In genomic region chr5:112254282-112254806, GRCm38 (mm10) we compare ENCODE assay signal across 8 mouse cellular contexts. TPM values are rescaled to one million over a fixed set of nuclear protein-coding genes. Genes with fewer than 3 reads are reported as not detected.
DNase-seq lines count a peak whose midpoint lies in the region; ATAC-seq and TF ChIP-seq lines count a peak whose summit lies in the region.
"Had no signal": no experiment of that assay in that cellular context is flagged by ENCODE, and none has a peak within 500 bp of the region (broad histone marks: within the 10 kb centered on the region; RNA-seq: fewer than 3 reads in every experiment).

No protein-coding gene starts in this region.

- peak overlapping the region; percentile 46 for H3K27ac ChIP-seq in midbrain, embryonic 10.5 days (replicated peaks)
- no peak overlapping the region for H3K27ac ChIP-seq in midbrain, embryonic 13.5 days
- peak overlapping the region; percentile 30; the same call in 1 of the 2 replicates for H3K27ac ChIP-seq in bone marrow, adult 2 months (ENCODE audit: control insufficient read depth, insufficient read depth, low read depth, low read length, poor library complexity)
- peak overlapping the region; percentile 69 for H3K27ac ChIP-seq in olfactory bulb, adult 2 months (ENCODE audit: insufficient read depth, low read depth, low read length)
- H3K27ac ChIP-seq: limb, embryonic 13.5 days had no signal

- peaks cover 19% of the 10 kb centered on the region for H3K4me1 ChIP-seq in midbrain, embryonic 10.5 days
- 0 out of 2 replicates have a peak, but pooled peaks cover 7% of the 10 kb centered on the region for H3K4me1 ChIP-seq in midbrain, embryonic 13.5 days (replicated peaks)
- peaks cover 22% of the 10 kb centered on the region for H3K4me1 ChIP-seq in bone marrow, adult 2 months (ENCODE audit: control insufficient read depth, insufficient read depth, low read length)
- H3K4me1 ChIP-seq in olfactory bulb, adult 2 months (ENCODE audit: control insufficient read depth, insufficient read depth, low read length): peaks cover 27% of the 10 kb centered on the region

- H3K9me3 ChIP-seq in midbrain, embryonic 10.5 days (replicated peaks): no peaks in the 10 kb centered on the region
- no peaks in the 10 kb centered on the region for H3K9me3 ChIP-seq in midbrain, embryonic 13.5 days
- H3K9me3 ChIP-seq: limb, embryonic 13.5 days had no signal

- H3K9ac ChIP-seq in midbrain, embryonic 13.5 days (replicated peaks): no peak overlapping the region
- H3K9ac ChIP-seq: limb, embryonic 13.5 days had no signal

- H3K27me3 ChIP-seq in midbrain, embryonic 10.5 days (ENCODE audit: low read depth, poor library complexity, severe bottlenecking): no peaks in the 10 kb centered on the region; the same call in 1 of the 2 replicates
- H3K27me3 ChIP-seq in midbrain, embryonic 13.5 days: no peaks in the 10 kb centered on the region

- H3K4me3 ChIP-seq in midbrain, embryonic 10.5 days: no peak overlapping the region
- no peak overlapping the region for H3K4me3 ChIP-seq in midbrain, embryonic 13.5 days (replicated peaks)
- no peak overlapping the region for H3K4me3 ChIP-seq in bone marrow, adult 2 months (replicated peaks; ENCODE audit: control insufficient read depth, low read depth, low read length)
- no peak overlapping the region for H3K4me3 ChIP-seq in olfactory bulb, adult 2 months (ENCODE audit: insufficient read depth, low read depth, low read length)
- H3K4me3 ChIP-seq: limb, embryonic 13.5 days had no signal

- H3K36me3 ChIP-seq in midbrain, embryonic 10.5 days: no peaks in the 10 kb centered on the region
- H3K36me3 ChIP-seq in midbrain, embryonic 13.5 days: no peaks in the 10 kb centered on the region
- H3K36me3 ChIP-seq: limb, embryonic 13.5 days had no signal

- no peak overlapping the region for H3K4me2 ChIP-seq in midbrain, embryonic 13.5 days (replicated peaks)
- H3K4me2 ChIP-seq: limb, embryonic 13.5 days had no signal

- no peak for DNase-seq in midbrain, embryonic 10.5 days (ENCODE audit: low spot score)
- peak; percentile 48 for DNase-seq in gastrocnemius, postnatal 10 days
- DNase-seq in kidney, postnatal 10 days: peak; percentile 56

- no peak for TF ChIP-seq CTCF in bone marrow, adult 2 months (IDR thresholded peaks at IDR 0.05; ENCODE audit: control insufficient read depth, insufficient read depth, low read length)
- no peak for TF ChIP-seq CTCF in olfactory bulb, adult 2 months (IDR thresholded peaks at IDR 0.05; ENCODE audit: insufficient read depth, low read depth, low read length)

- WGBS in midbrain, embryonic 10.5 days: 88% methylated on average over 7 of the region's 7 CpGs
- WGBS in midbrain, embryonic 13.5 days: 75% methylated on average over 7 of the region's 7 CpGs
- 9% methylated on average over 7 of the region's 7 CpGs for WGBS in bone marrow, adult 2 months
- WGBS in olfactory bulb, adult 2 months: 45% methylated on average over 7 of the region's 7 CpGs

- ATAC-seq in midbrain, embryonic 13.5 days: no peak
- ATAC-seq in CD4-positive, CD25-positive, alpha-beta regulatory T cell, adult 4 months: no peak

- no peak for TF ChIP-seq POLR2A in bone marrow, adult 2 months (IDR thresholded peaks at IDR 0.05; ENCODE audit: borderline replicate concordance, control insufficient read depth, low read depth, low read length)
- no peak for TF ChIP-seq POLR2A in olfactory bulb, adult 2 months (IDR thresholded peaks at IDR 0.05; ENCODE audit: insufficient read depth, low read depth, low read length)

RNA-seq across cellular contexts. Expression of gene Crybb1, which starts 1.3 kb away (rescaled TPM):
- polyA plus RNA-seq in midbrain, embryonic 10.5 days (2016; fragmentation: Nextera tagmentation; extraction: Ambion mirVana): 0.41 and 0.91 TPM in 2 replicates
- 2.7 and 3.3 TPM in 2 replicates for polyA plus RNA-seq in midbrain, embryonic 13.5 days (2015; fragmentation: Nextera tagmentation; extraction: Ambion mirVana)
- polyA plus RNA-seq in bone marrow, adult 2 months (2011; ENCODE audit: insufficient read depth, insufficient read length, low replicate concordance, missing spikeins): not detected in 2 replicates
- 1 to 10 TPM; 1.4 to 1.7 TPM for total RNA-seq in gastrocnemius, postnatal 10 days (2021)
- polyA plus RNA-seq in olfactory bulb, adult 2 months (2012; ENCODE audit: insufficient read depth, insufficient read length, low replicate concordance, missing spikeins): not detected in 2 replicates
- not detected for polyA plus RNA-seq in CD4-positive, CD25-positive, alpha-beta regulatory T cell, adult 4 months (2017; shearing (Covaris generic))

RNA-seq across cellular contexts. Expression of gene Cryba4, which starts 2.0 kb away (rescaled TPM):
- polyA plus RNA-seq in midbrain, embryonic 10.5 days (2016; fragmentation: Nextera tagmentation; extraction: Ambion mirVana): 0.43 and 1.4 TPM in 2 replicates
- 1.6 and 1.7 TPM in 2 replicates for polyA plus RNA-seq in midbrain, embryonic 13.5 days (2015; fragmentation: Nextera tagmentation; extraction: Ambion mirVana)
- 3.4 TPM in 1 of 2 replicates, not detected in the other for polyA plus RNA-seq in bone marrow, adult 2 months (2011; ENCODE audit: insufficient read depth, insufficient read length, low replicate concordance, missing spikeins)
- total RNA-seq in gastrocnemius, postnatal 10 days (2021): under 1 TPM; 0.33 to 0.61 TPM
- polyA plus RNA-seq in olfactory bulb, adult 2 months (2012; ENCODE audit: insufficient read depth, insufficient read length, low replicate concordance, missing spikeins): not detected in 2 replicates
- 1 to 10 TPM in 1 of 2 experiments, not detected in 1; 1.3 TPM for polyA plus RNA-seq in CD4-positive, CD25-positive, alpha-beta regulatory T cell, adult 4 months (2017; shearing (Covaris generic))

RNA-seq across cellular contexts. Expression of gene Tpst2, which starts 22.1 kb away (rescaled TPM):
- polyA plus RNA-seq in midbrain, embryonic 10.5 days (2016; fragmentation: Nextera tagmentation; extraction: Ambion mirVana): 35.9 and 37.0 TPM in 2 replicates
- 24.4 and 25.4 TPM in 2 replicates for polyA plus RNA-seq in midbrain, embryonic 13.5 days (2015; fragmentation: Nextera tagmentation; extraction: Ambion mirVana)
- 27.4 and 43.3 TPM in 2 replicates for polyA plus RNA-seq in bone marrow, adult 2 months (2011; ENCODE audit: insufficient read depth, insufficient read length, low replicate concordance, missing spikeins)
- total RNA-seq in gastrocnemius, postnatal 10 days (2021): 10 to 100 TPM; 21.5 to 23.6 TPM
- polyA plus RNA-seq in olfactory bulb, adult 2 months (2012; ENCODE audit: insufficient read depth, insufficient read length, low replicate concordance, missing spikeins): not detected in 2 replicates
- 10 to 100 TPM; 58.0 to 61.9 TPM for polyA plus RNA-seq in CD4-positive, CD25-positive, alpha-beta regulatory T cell, adult 4 months (2017; shearing (Covaris generic))
